Mouse (Mus musculus): ENCODE data around the gene Cpt1b. TPM values are rescaled to one million over a fixed set of nuclear protein-coding genes. Genes with fewer than 3 reads are reported as not detected.

The Cpt1b gene
- total and polyA plus RNA-seq, 2 experiments from 2014 or later, result 412 to 674 TPM

DNA sequence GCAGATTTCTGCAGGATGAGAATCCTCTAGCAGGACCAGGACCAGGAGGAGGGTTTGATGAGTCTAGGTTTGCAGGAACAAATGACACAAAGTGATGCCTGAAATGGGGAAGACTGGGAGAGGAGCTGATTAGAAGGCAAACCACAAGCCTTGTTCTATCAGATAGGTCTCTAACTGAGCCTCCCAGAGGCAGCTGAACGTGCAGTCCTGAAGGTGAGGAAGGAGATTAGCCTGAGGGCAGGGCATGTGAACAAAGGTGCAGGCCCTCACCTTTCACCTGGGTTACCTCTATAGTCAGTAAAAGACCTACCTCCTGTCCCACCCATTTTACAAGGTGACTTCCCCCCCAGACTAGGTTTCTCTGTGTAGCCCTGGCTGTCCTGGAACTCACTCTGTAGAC is 25.9 kb downstream of the Cpt1b start:
- 80% methylated on average over 1 of the region's 1 CpGs for WGBS
- Histone ChIP-seq H3K27ac (ENCODE audit: low read depth) (no peak overlapping the region), H3K36me3 (replicated peaks; ENCODE audit: control insufficient read depth, insufficient read depth, low read length) (no peaks in the 10 kb centered on the region), H3K4me3 (ENCODE audit: low read depth, low read length) (no peak overlapping the region), H3K4me2 (ENCODE audit: low read depth, low read length) (no peak overlapping the region), H3K4me1 (ENCODE audit: control insufficient read depth, insufficient read depth) (no peaks in the 10 kb centered on the region), H3K9ac (replicated peaks; ENCODE audit: low read depth, low read length) (no peak overlapping the region), H3K9me3 (replicated peaks; ENCODE audit: control insufficient read depth, low read length) (0 out of 2 replicates have a peak, but pooled peaks cover 3% of the 10 kb centered on the region), H3K27me3 (ENCODE audit: control insufficient read depth, insufficient read depth, low read length) (no peaks in the 10 kb centered on the region)
- DNase-seq (ENCODE audit: low spot score) (no peak), ATAC-seq (ENCODE audit: insufficient read depth, low read depth) (no peak)
- no peak for TF ChIP-seq CTCF (IDR thresholded peaks at IDR 0.05; ENCODE audit: low read depth)
- no peak for TF ChIP-seq EP300 (IDR thresholded peaks at IDR 0.05; ENCODE audit: low read depth)

DNA sequence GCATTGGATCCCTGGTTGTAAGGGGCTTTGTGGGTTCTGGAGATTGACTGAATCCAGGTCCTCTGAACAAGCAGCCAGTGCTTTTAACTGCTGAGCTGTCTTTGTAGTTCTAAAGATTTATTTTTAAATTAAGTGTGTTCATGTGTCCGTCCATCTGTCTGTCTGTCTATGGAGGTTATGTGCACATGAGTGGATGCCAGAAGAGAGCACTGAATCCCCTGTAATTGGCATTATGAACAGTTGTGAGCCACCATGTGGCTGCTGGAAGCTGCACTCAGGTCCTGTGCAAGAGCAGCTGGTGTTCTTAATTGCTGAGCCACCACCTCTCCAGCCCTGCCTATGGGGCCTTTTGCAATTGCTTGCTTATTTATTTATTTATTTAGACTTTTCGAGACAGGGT is 27.5 kb downstream of the Cpt1b start:
- DNase-seq (ENCODE audit: low spot score) (no peak), ATAC-seq (ENCODE audit: insufficient read depth, low read depth) (no peak)
- H3K36me3 ChIP-seq (replicated peaks; ENCODE audit: control insufficient read depth, insufficient read depth, low read length), result no peaks in the 10 kb centered on the region
- H3K4me3 ChIP-seq (ENCODE audit: low read depth, low read length), result no peak overlapping the region
- H3K27me3 ChIP-seq (ENCODE audit: control insufficient read depth, insufficient read depth, low read length), result no peaks in the 10 kb centered on the region
- H3K4me2 ChIP-seq (ENCODE audit: low read depth, low read length), result no peak overlapping the region
- WGBS, result 76% methylated on average over 2 of the region's 2 CpGs
- no peaks in the 10 kb centered on the region for H3K4me1 ChIP-seq (ENCODE audit: control insufficient read depth, insufficient read depth)
- H3K9me3 ChIP-seq (replicated peaks; ENCODE audit: control insufficient read depth, low read length), result no peaks in the 10 kb centered on the region
- TF ChIP-seq CTCF (IDR thresholded peaks at IDR 0.05; ENCODE audit: low read depth) (no peak), EP300 (IDR thresholded peaks at IDR 0.05; ENCODE audit: low read depth) (no peak)
- H3K9ac ChIP-seq (replicated peaks; ENCODE audit: low read depth, low read length), result no peak overlapping the region
- no peak overlapping the region for H3K27ac ChIP-seq (ENCODE audit: low read depth)

DNA sequence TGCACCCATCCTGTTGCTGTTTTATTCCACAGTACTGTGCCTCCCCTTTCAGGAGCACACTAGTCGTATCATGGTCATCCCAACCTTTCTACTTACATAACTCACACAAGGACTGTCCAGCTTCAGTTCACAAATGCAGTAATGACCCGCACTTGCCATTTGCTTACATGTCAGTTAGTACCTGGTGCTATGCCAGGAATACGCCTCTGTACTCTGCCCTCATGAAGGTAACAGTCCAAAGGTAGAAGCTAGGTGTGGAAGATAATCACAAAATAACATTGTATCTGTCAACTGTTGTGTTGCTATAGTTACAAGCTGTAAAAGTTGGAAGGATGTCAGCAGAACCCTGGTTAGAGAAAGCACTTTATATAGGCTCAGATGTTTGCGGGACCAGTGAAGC is 28.8 kb downstream of the Cpt1b start:
- DNase-seq (ENCODE audit: low spot score), result no peak
- Histone ChIP-seq H3K9ac (replicated peaks; ENCODE audit: low read depth, low read length) (no peak overlapping the region), H3K4me1 (ENCODE audit: control insufficient read depth, insufficient read depth) (no peaks in the 10 kb centered on the region), H3K9me3 (replicated peaks; ENCODE audit: control insufficient read depth, low read length) (no peaks in the 10 kb centered on the region), H3K4me2 (ENCODE audit: low read depth, low read length) (no peak overlapping the region), H3K27ac (ENCODE audit: low read depth) (no peak overlapping the region), H3K36me3 (replicated peaks; ENCODE audit: control insufficient read depth, insufficient read depth, low read length) (no peaks in the 10 kb centered on the region), H3K27me3 (ENCODE audit: control insufficient read depth, insufficient read depth, low read length) (no peaks in the 10 kb centered on the region), H3K4me3 (ENCODE audit: low read depth, low read length) (no peak overlapping the region)
- 81% methylated on average over 4 of the region's 4 CpGs for WGBS
- no peak for ATAC-seq (ENCODE audit: insufficient read depth, low read depth)
- TF ChIP-seq CTCF (IDR thresholded peaks at IDR 0.05; ENCODE audit: low read depth), result no peak
- TF ChIP-seq EP300 (IDR thresholded peaks at IDR 0.05; ENCODE audit: low read depth), result no peak

GRCm38 (mm10) chr15:89390081-89390480 is 35.6 kb downstream of the Cpt1b start:
- Histone ChIP-seq H3K9me3 (replicated peaks; ENCODE audit: control insufficient read depth, low read length) (no peaks in the 10 kb centered on the region), H3K36me3 (replicated peaks; ENCODE audit: control insufficient read depth, insufficient read depth, low read length) (no peaks in the 10 kb centered on the region), H3K27ac (ENCODE audit: low read depth) (no peak overlapping the region), H3K4me2 (ENCODE audit: low read depth, low read length) (no peak overlapping the region), H3K4me3 (ENCODE audit: low read depth, low read length) (no peak overlapping the region), H3K4me1 (ENCODE audit: control insufficient read depth, insufficient read depth) (no peaks in the 10 kb centered on the region), H3K9ac (replicated peaks; ENCODE audit: low read depth, low read length) (no peak overlapping the region), H3K27me3 (ENCODE audit: control insufficient read depth, insufficient read depth, low read length) (no peaks in the 10 kb centered on the region)
- TF ChIP-seq EP300 (IDR thresholded peaks at IDR 0.05; ENCODE audit: low read depth), result no peak
- WGBS, result 89% methylated on average over 10 of the region's 10 CpGs
- no peak for ATAC-seq (ENCODE audit: insufficient read depth, low read depth)
- no peak for DNase-seq (ENCODE audit: low spot score)

DNA sequence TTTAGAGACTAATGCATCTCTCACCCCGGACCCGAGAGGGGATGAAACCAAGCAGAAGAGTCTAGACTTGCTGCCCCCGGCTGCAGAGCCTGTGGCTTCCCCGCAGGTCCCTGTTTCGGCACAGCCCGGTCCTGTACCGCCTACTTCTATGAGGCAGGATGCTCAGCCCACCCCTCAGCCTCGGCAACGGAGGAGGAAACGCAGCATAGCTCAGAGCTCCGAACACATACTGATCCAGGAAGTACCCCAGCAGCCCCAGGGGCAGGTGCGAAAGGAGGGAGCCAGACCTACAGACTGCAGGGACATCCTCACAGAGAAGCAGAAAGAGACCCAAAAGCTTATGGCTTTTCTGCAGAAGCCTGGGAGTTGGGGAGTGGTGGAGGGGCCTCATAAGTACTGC is 38.5 kb downstream of the Cpt1b start:
- Histone ChIP-seq H3K9me3 (replicated peaks; ENCODE audit: control insufficient read depth, low read length) (no peaks in the 10 kb centered on the region), H3K27me3 (ENCODE audit: control insufficient read depth, insufficient read depth, low read length) (no peaks in the 10 kb centered on the region), H3K4me3 (ENCODE audit: low read depth, low read length) (no peak overlapping the region), H3K36me3 (replicated peaks; ENCODE audit: control insufficient read depth, insufficient read depth, low read length) (no peaks in the 10 kb centered on the region), H3K4me1 (ENCODE audit: control insufficient read depth, insufficient read depth) (no peaks in the 10 kb centered on the region), H3K27ac (ENCODE audit: low read depth) (no peak overlapping the region), H3K9ac (replicated peaks; ENCODE audit: low read depth, low read length) (no peak overlapping the region), H3K4me2 (ENCODE audit: low read depth, low read length) (no peak overlapping the region)
- WGBS, result 41% methylated on average over 12 of the region's 12 CpGs
- ATAC-seq (ENCODE audit: insufficient read depth, low read depth), result no peak
- no peak for DNase-seq (ENCODE audit: low spot score)
- TF ChIP-seq CTCF (IDR thresholded peaks at IDR 0.05; ENCODE audit: low read depth) (no peak), EP300 (IDR thresholded peaks at IDR 0.05; ENCODE audit: low read depth) (no peak)

DNA sequence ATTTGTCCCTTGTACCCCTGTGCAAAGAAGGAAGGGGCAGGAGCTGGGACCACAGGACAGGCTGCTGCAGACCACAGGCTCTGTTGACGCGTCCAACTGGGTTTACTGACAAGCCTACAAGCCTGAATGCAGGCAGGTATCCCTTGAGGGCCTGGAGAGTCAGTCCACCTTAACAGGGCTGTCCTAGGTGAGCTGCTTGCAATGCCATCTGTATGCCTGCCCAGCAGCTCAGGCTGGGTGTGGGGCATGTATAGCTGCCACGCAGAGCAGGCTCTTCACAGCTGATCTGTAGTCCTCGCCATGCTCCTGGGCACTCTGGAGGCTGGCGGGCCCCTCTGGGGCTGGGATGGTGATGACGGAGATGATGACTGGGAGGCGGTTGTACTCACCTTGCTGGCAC is 41.0 kb downstream of the Cpt1b start, which contains the start of gene Klhdc7b:
Gene Klhdc7b, plus strand, starts transcription at position 301 of the 400 bp plus-strand sequence.
- ATAC-seq (ENCODE audit: insufficient read depth, low read depth), result no peak
- no peak for TF ChIP-seq CTCF (IDR thresholded peaks at IDR 0.05; ENCODE audit: low read depth)
- TF ChIP-seq EP300 (IDR thresholded peaks at IDR 0.05; ENCODE audit: low read depth), result no peak
- Histone ChIP-seq H3K27ac (ENCODE audit: low read depth) (no peak within 1 kb of the TSS), H3K4me2 (ENCODE audit: low read depth, low read length) (no peak within 1 kb of the TSS), H3K4me1 (ENCODE audit: control insufficient read depth, insufficient read depth) (no peaks in the 10 kb centered on the region), H3K9me3 (replicated peaks; ENCODE audit: control insufficient read depth, low read length) (no peaks in the 10 kb centered on the region), H3K4me3 (ENCODE audit: low read depth, low read length) (no peak within 1 kb of the TSS), H3K9ac (replicated peaks; ENCODE audit: low read depth, low read length) (no peak within 1 kb of the TSS), H3K27me3 (ENCODE audit: control insufficient read depth, insufficient read depth, low read length) (peaks cover 5% of the 10 kb centered on the region), H3K36me3 (replicated peaks; ENCODE audit: control insufficient read depth, insufficient read depth, low read length) (no peaks in the 10 kb centered on the region)
- 75% methylated on average over 7 of the region's 7 CpGs for WGBS
- no peak for DNase-seq (ENCODE audit: low spot score)

Data from heart, postnatal 0 days (tissue).